Mouse (Mus musculus): ENCODE measurements around the gene Srp54c.
"Not testable (repeated sequence)": the region's sequence is repeated elsewhere in the genome, so short reads cannot be mapped to it uniquely, and the experiment has no call there.

DNA sequence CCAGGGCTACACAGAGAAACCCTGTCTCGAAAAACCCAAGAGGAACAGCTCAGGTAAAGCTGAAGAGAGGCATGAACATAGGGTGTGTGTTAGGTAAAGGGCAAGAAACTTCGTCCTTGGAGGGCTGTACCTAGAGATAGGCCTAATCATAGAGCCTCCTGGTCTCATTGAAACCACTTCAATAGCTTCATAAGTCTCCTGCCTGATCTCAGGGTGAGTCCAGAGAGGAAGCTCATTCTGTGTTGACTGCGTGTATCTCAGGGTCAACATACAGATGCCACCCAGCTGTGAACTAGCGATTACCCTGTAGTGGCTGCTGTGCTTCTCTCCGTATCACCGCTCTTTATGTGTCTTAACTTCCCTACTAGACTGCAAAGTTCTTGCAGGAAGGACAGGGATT lies 47.6 kb downstream of the Srp54c start:
- not testable (repeated sequence) for TF ChIP-seq ZC3H11A (IDR thresholded peaks at IDR 0.05; ENCODE audit: borderline replicate concordance, low read depth, low read length); MAFK (IDR thresholded peaks at IDR 0.05; ENCODE audit: insufficient read depth, low read depth, low read length); CHD2 (IDR thresholded peaks at IDR 0.05; ENCODE audit: low read depth, low read length)

Measured in ES-E14 (cell line).